Comparison of ENCODE assay signal across 28 mouse cellular contexts in genomic region chr4:108388741-108389140, GRCm38 (mm10). TPM values are rescaled to one million over a fixed set of nuclear protein-coding genes. Genes with fewer than 3 reads are reported as not detected.
DNase-seq lines count a peak whose midpoint lies in the region; ATAC-seq lines count a peak whose summit lies in the region.
"Had no signal": no experiment of that assay in that cellular context is flagged by ENCODE, and none has a peak within 500 bp of the region (broad histone marks: within the 10 kb centered on the region; RNA-seq: fewer than 3 reads in every experiment).

No protein-coding gene starts in this region.

- no peak overlapping the region for H3K9ac ChIP-seq in heart, embryonic 14.5 days (ENCODE audit: low read length)
- no peak overlapping the region for H3K9ac ChIP-seq in midbrain, embryonic 13.5 days (replicated peaks)
- no peak overlapping the region for H3K9ac ChIP-seq in midbrain, embryonic 16.5 days (ENCODE audit: low read depth, low read length)
- no peak overlapping the region for H3K9ac ChIP-seq in embryonic facial prominence, embryonic 14.5 days (ENCODE audit: low read depth, low read length)
- H3K9ac ChIP-seq: liver, embryonic 15.5 days had no signal

- 86% methylated on average over 3 of the region's 3 CpGs for WGBS in heart, embryonic 14.5 days
- 46% methylated on average over 3 of the region's 3 CpGs for WGBS in midbrain, embryonic 13.5 days
- WGBS in midbrain, embryonic 16.5 days = 40% methylated on average over 3 of the region's 3 CpGs
- WGBS in embryonic facial prominence, embryonic 14.5 days = 59% methylated on average over 3 of the region's 3 CpGs

- no peak overlapping the region for H3K4me2 ChIP-seq in heart, embryonic 14.5 days (ENCODE audit: low read length)
- H3K4me2 ChIP-seq in midbrain, embryonic 13.5 days (replicated peaks) = no peak overlapping the region
- no peak overlapping the region for H3K4me2 ChIP-seq in midbrain, embryonic 16.5 days (ENCODE audit: low read length)
- H3K4me2 ChIP-seq in embryonic facial prominence, embryonic 14.5 days (ENCODE audit: low read depth, low read length) = no peak overlapping the region

- H3K4me1 ChIP-seq in heart, embryonic 14.5 days (ENCODE audit: control insufficient read depth in 2 of 2, insufficient read depth in 2 of 2, low read length in 2 of 2) = peaks cover 8 to 9% of the 10 kb centered on the region in 2 experiments; a peak in 3 of 4 replicates
- H3K4me1 ChIP-seq in midbrain, embryonic 13.5 days (replicated peaks) = peaks cover 30% of the 10 kb centered on the region
- H3K4me1 ChIP-seq in midbrain, embryonic 16.5 days (ENCODE audit: control insufficient read depth, insufficient read depth, low read length) = peaks cover 10% of the 10 kb centered on the region
- H3K4me1 ChIP-seq in embryonic facial prominence, embryonic 14.5 days (ENCODE audit: control insufficient read depth, insufficient read depth, low read length) = peaks cover 8% of the 10 kb centered on the region; the same call in 1 of the 2 replicates
- H3K4me1 ChIP-seq: liver, embryonic 15.5 days had no signal

- peak overlapping the region; percentile 10 to 27; a peak in 1 of 4 replicates for H3K27ac ChIP-seq in heart, embryonic 14.5 days (replicated peaks in 1 of 2; ENCODE audit: control insufficient read depth in 1 of 2, insufficient read depth in 1 of 2, low read depth in 2 of 2, low read length in 2 of 2)
- H3K27ac ChIP-seq in midbrain, embryonic 13.5 days = 0 out of 2 replicates have a peak overlapping the region, but pooled peaks have one; percentile 9
- H3K27ac ChIP-seq in midbrain, embryonic 16.5 days (ENCODE audit: low read length) = no peak overlapping the region
- H3K27ac ChIP-seq in embryonic facial prominence, embryonic 14.5 days (replicated peaks; ENCODE audit: low read depth, low read length) = peak overlapping the region; percentile 84; the same call in 1 of the 2 replicates
- H3K27ac ChIP-seq: liver, embryonic 15.5 days; macrophage had no signal

- no peak overlapping the region for H3K4me3 ChIP-seq in heart, embryonic 14.5 days (ENCODE audit: control insufficient read depth in 1 of 2, insufficient read depth in 1 of 2, low read depth in 1 of 2, low read length in 2 of 2)
- H3K4me3 ChIP-seq in midbrain, embryonic 13.5 days (replicated peaks) = no peak overlapping the region
- no peak overlapping the region for H3K4me3 ChIP-seq in midbrain, embryonic 16.5 days (ENCODE audit: low read depth, low read length)
- H3K4me3 ChIP-seq in embryonic facial prominence, embryonic 14.5 days (ENCODE audit: low read depth, low read length) = no peak overlapping the region

- no peaks in the 10 kb centered on the region for H3K36me3 ChIP-seq in heart, embryonic 14.5 days (ENCODE audit: control insufficient read depth, insufficient read depth, low read length)
- no peaks in the 10 kb centered on the region for H3K36me3 ChIP-seq in midbrain, embryonic 13.5 days
- H3K36me3 ChIP-seq in midbrain, embryonic 16.5 days (ENCODE audit: control insufficient read depth, insufficient read depth, low read length) = no peaks in the 10 kb centered on the region
- no peaks in the 10 kb centered on the region for H3K36me3 ChIP-seq in embryonic facial prominence, embryonic 14.5 days (ENCODE audit: control insufficient read depth, insufficient read depth, low read length)
- H3K36me3 ChIP-seq: intestine, embryonic 15.5 days; liver, embryonic 15.5 days had no signal

- no peak for ATAC-seq in heart, embryonic 14.5 days (ENCODE audit: insufficient number of reproducible peaks, insufficient read depth, low FRiP score, low read depth)
- no peak for ATAC-seq in midbrain, embryonic 13.5 days
- ATAC-seq in midbrain, embryonic 16.5 days = no peak
- ATAC-seq in embryonic facial prominence, embryonic 14.5 days (ENCODE audit: low read depth) = no peak
- ATAC-seq: intestine, embryonic 15.5 days had no signal

- peaks cover 7% of the 10 kb centered on the region for H3K27me3 ChIP-seq in heart, embryonic 14.5 days (ENCODE audit: control insufficient read depth, insufficient read depth, low read length)
- H3K27me3 ChIP-seq in midbrain, embryonic 13.5 days = peaks cover 13% of the 10 kb centered on the region
- H3K27me3 ChIP-seq in midbrain, embryonic 16.5 days (ENCODE audit: control insufficient read depth, insufficient read depth, low read depth, low read length) = 0 out of 2 replicates have a peak, but pooled peaks cover 4% of the 10 kb centered on the region
- peaks cover 7% of the 10 kb centered on the region for H3K27me3 ChIP-seq in embryonic facial prominence, embryonic 14.5 days (replicated peaks; ENCODE audit: control insufficient read depth, insufficient read depth, low read length)

- DNase-seq in heart, adult 8-10 months (ENCODE audit: low spot score) = no peak
- no peak for DNase-seq in embryonic facial prominence, embryonic 14.5 days (ENCODE audit: low spot score)
- peak; percentile 30 for DNase-seq in retina, embryonic 14.5 days (ENCODE audit: low spot score)
- no peak for DNase-seq in cerebellum, postnatal 25 days
- DNase-seq in frontal cortex, adult 2 months (ENCODE audit: extremely low spot score in 1 of 2, low spot score in 1 of 2) = no peak
- DNase-seq: adrenal gland, postnatal 10 days; cerebellum, adult 2 months; cerebellum, postnatal 36 days; heart, postnatal 36 days; kidney, adult 9 months; kidney, postnatal 25 days; liver; right cerebral cortex, postnatal 25 days had no signal

- H3K9me3 ChIP-seq in heart, embryonic 14.5 days (ENCODE audit: control insufficient read depth, low read length) = no peaks in the 10 kb centered on the region
- H3K9me3 ChIP-seq in midbrain, embryonic 13.5 days = 0 out of 2 replicates have a peak, but pooled peaks cover 3% of the 10 kb centered on the region
- H3K9me3 ChIP-seq in midbrain, embryonic 16.5 days (replicated peaks; ENCODE audit: control insufficient read depth, low read length, poor library complexity, severe bottlenecking) = no peaks in the 10 kb centered on the region
- no peaks in the 10 kb centered on the region for H3K9me3 ChIP-seq in embryonic facial prominence, embryonic 14.5 days (ENCODE audit: control insufficient read depth, low read length)
- H3K9me3 ChIP-seq: intestine, embryonic 15.5 days; liver, embryonic 15.5 days had no signal

RNA-seq across cellular contexts. Expression of gene Shisal2a, which starts 5.6 kb away (rescaled TPM):
- polyA plus RNA-seq in heart, embryonic 14.5 days (2014; fragmentation: Nextera tagmentation; extraction: Ambion mirVana) = 1.1 and 2.0 TPM in 2 replicates
- not detected for total RNA-seq in heart, adult 8-10 months (2022)
- polyA plus RNA-seq in midbrain, embryonic 13.5 days (2015; fragmentation: Nextera tagmentation; extraction: Ambion mirVana) = 4.5 and 5.9 TPM in 2 replicates
- 6.8 and 6.9 TPM in 2 replicates for polyA plus RNA-seq in midbrain, embryonic 16.5 days (2015; fragmentation: Nextera tagmentation; extraction: Ambion mirVana)
- 3.9 and 4.7 TPM in 2 replicates for polyA plus RNA-seq in embryonic facial prominence, embryonic 14.5 days (2014; fragmentation: Nextera tagmentation; extraction: Ambion mirVana)
- polyA plus RNA-seq in frontal cortex, adult 2 months (2012; rRNA removed) = 0.21 and 0.24 TPM in 2 replicates
- total RNA-seq: gastrocnemius, adult 8-10 months; heart, postnatal 36 days; layer of hippocampus, adult 2 months; layer of hippocampus, postnatal 25 days; left cerebral cortex, postnatal 14 days; MEL; monocyte, adult 5-6 weeks had no signal
- polyA plus RNA-seq: C2C12; macrophage; spleen, adult 2 months; testis, adult 2 months had no signal

RNA-seq across cellular contexts. Expression of gene Gpx7, which starts 18.0 kb away (rescaled TPM):
- 57.7 and 68.5 TPM in 2 replicates for polyA plus RNA-seq in heart, embryonic 14.5 days (2014; fragmentation: Nextera tagmentation; extraction: Ambion mirVana)
- 1 to 10 TPM; 4.4 to 9.5 (median 6.3) TPM for total RNA-seq in heart, adult 8-10 months (2022)
- 24.7 and 26.2 TPM in 2 replicates for polyA plus RNA-seq in midbrain, embryonic 13.5 days (2015; fragmentation: Nextera tagmentation; extraction: Ambion mirVana)
- 26.5 and 26.9 TPM in 2 replicates for polyA plus RNA-seq in midbrain, embryonic 16.5 days (2015; fragmentation: Nextera tagmentation; extraction: Ambion mirVana)
- polyA plus RNA-seq in embryonic facial prominence, embryonic 14.5 days (2014; fragmentation: Nextera tagmentation; extraction: Ambion mirVana) = 124 and 127 TPM in 2 replicates
- 8.7 and 9.5 TPM in 2 replicates for polyA plus RNA-seq in frontal cortex, adult 2 months (2012; rRNA removed)
- total RNA-seq: MEL; monocyte, adult 5-6 weeks had no signal
- polyA plus RNA-seq: C2C12 had no signal
